12 mouse cellular contexts compared by ENCODE assay signal in genomic region chr11:106883656-106884055, GRCm38 (mm10).
"Had no signal": no experiment of that assay in that cellular context is flagged by ENCODE, and none has a peak within 500 bp of the region (broad histone marks: within the 10 kb centered on the region; RNA-seq: fewer than 3 reads in every experiment).

No protein-coding gene starts in this region.

- DNase-seq: kidney, adult 11 months; kidney, adult 8-10 months; kidney, postnatal 14 days; kidney, postnatal 4 days; left cerebral cortex, postnatal 4 days; liver, postnatal 0 days; lung, embryonic 14.5 days; right cerebral cortex, adult 18-20 months; right cerebral cortex, postnatal 14 days; right cerebral cortex, postnatal 4 days; thymus, adult 18-20 months; thymus, postnatal 36 days had no signal
